Mouse (Mus musculus): ENCODE measurements around the gene Rfc3.
"Not testable (repeated sequence)": the region's sequence is repeated elsewhere in the genome, so short reads cannot be mapped to it uniquely, and the experiment has no call there.

The Rfc3 gene

DNA sequence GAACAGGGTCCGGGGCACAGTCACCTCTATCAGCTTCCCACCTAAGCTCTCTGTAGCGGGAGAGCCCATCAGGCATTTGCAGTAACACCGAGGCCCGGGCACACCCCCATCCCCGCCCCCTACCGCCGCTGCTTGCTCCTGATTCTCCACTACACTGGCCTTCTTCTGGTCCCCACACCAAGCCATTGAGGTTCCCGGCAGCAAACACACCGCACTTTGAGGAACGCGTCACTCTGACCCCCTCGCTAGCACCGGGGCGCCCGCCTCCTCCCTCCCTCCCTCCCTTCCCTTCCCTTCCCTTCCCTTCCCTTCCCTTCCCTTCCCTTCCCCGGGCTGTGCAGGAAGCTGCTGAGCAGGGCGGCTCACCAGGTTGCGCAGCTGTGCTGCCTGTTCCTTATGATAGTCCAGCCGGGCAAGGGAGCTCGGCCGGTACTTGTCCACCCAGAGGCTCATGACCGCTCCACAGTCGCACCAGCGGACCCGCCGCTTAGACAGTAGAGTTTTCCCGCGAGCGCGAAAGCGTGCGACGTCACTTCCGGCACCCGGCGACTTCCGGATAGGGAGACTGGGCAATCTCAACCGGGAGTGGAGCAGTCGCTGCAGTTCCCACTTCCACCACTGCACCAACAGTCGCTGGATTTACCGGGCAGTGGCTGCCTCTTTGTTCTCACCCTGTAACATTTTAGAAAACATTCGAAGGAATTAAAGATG is at the start of gene Rfc3:
Gene Rfc3 (minus strand): TSS at position 543 of the 711 bp plus-strand sequence.
- peak; percentile 96 for DNase-seq

DNA sequence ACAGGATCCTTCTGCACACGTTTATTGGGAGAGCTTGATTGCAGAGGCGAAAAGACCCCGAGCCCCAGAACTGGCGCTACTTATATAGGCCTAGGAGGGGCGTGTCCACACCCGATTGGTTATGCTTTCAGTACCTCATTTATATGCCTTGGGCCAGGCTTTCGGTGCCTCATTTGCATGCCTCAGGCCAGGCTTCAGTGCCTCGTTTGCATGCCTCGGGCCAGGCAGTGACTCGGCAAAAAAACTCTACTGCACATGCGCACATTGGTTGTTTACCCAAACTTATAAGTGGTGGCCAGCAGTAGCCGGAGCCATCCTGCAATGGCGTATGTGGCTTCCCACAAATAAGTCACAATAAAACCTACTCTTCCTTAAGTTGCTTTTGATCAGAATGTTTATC is 42.6 kb upstream of the Rfc3 start:
- not testable (repeated sequence) for DNase-seq

DNA sequence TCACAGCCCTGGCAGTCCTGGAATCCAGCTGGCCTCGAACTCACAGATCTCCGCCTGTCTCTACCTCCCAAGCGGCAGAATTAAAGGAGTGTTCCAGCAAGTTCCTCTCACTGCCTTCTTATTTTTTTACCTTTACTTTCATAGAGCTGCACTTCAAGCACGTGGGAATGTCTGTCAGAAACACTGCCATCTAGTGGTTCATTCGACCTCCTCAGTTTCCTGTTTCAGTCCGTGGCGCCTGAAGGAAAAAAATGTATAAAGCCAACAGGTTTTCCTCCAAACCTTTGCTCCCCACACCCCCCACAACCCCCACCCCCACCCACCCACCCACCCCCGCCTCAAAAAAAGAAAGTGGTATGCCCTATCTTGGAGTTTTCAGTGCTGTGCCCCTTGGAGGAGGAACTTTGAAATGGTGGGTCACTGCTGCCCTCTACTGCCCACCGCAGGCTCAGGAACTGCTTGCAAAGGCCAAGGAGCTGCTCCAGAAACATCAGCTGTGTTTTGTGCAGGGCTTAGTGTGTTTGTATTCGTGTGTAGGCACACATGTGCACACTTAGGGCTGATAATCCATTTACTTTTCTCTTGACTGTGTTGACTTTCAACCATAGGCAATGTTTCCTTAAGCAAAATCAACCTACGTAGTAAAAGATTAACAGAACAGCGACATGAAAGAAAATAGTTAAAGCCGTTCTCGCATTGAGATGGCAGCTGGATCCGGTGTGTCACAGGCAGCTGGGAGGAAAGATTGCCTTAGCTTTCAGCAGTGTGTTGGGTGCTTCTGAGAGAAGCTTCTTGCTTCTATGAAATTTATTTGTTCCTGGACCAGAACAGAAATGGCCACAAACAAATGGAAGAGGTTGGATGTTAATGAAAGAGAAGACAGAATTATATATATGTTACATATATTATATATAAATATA is 35.8 kb upstream of the Rfc3 start:
- DNase-seq, result peak; percentile 85

DNA sequence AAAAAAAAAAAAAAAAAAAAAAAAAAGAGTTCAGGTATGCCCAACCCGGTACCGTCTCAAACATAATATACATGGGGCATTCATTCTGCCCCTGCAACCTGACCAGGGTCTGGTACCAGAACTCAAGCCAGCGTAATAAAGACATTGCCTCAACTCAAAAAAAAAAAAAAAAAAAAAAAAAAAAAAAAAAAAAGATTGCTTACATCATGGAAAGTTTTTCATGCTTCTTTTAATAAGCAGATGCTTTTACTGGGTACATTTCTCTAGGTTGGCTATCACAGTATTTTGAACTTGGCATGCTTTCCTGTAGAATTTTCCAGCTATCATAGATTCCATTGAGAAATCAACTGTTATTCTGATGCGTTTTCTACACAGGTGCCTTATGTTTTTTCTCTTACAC is 11.2 kb upstream of the Rfc3 start:
- DNase-seq, result no peak

DNA sequence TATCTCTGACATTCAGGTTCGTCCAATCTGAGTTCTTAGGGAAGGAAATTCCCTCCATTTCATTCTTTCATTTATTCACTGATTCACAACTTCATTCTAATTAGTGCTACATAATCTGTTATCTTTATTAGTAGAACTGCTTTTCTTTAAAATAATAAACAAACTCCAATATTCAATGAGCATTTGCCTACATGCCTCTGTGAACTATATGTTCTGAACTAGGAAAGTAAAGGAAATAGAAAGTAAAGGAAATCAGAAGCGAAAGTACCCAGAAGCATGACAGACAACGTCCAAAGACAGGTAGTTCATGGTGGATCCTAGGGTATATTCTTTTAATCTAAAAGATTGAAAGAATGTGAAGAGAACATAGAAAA is 356 bp upstream of the Rfc3 start:
- DNase-seq, result no peak

DNA sequence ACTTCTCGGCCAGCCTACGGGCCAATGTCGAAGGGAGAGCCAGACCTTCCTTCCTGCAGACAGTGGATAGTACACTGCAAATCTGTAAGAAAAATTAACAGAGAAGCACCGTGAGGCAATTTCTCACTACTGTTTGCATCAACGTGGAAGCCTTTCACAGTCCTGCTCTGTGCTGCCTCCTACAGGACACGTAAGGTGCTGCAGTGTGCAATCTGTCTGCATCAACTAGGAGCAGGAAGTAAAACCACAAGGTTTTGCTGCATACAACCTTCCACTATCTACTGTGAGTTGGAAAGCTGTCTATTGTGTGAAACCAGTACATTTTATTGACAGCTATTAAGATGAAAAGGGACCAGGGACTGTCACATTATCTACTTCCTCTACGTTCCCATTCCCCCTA is 6.2 kb downstream of the Rfc3 start:
- DNase-seq, result no peak

DNA sequence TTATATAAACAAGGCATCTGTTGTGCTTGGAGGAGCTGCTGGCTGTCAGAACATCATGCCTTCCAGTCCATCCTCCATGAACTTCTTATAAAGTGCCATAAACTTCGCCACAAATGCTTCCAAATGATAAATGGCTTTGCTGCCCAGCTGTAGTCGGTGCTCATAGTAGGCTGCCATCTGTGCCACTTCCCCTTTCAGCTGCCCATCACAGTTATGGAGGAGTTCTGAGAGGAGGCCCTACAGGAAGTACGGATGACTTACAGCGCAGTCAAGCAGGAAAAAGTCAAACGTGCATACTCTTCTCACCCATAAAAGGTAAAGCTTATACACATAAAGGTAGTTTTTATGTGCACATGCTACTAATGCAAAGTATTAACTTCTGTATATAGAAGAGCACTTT is 8.2 kb downstream of the Rfc3 start:
- no peak for DNase-seq

DNA sequence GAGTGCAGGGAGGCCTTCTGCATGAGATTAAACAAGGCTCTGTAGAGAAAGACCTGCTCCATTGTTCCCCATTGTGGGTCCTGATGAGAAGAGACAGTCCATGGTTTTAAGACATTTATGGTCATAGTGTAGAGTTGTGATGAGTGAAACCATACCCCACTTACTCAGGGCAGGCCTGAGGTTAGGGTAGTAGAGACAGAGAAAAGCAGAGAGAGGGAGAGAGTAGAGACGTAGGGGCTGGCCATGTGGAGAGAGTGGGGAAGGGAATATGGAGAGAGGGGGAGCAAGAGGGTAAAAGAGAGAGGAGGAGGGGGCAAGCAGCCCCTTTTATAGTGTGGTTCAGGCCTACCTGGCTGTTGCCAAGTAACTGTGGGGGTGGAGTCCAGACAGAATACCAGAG is 8.9 kb downstream of the Rfc3 start:
- DNase-seq, result no peak

DNA sequence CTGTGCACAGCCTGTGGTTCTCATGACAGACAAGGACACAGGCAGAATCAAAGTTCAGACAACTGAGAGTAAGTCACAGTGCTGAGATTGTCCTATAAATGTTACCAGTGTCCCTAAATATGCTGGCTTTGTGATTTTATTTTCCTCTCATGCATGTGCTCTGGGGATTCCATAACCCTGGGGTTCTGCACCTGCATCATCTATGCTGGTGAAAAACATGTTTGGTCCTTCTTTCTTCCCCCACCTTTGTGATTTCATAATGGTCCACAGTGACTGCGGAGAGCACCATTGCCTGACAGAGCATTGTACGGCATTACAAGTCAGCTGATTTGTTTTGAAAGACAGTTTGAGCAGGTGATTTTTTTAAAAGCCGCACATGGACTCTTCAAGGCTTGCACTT is 45.1 kb downstream of the Rfc3 start, which contains the start of gene Vmn2r18:
Gene Vmn2r18 (minus strand): TSS at position 101 of the 400 bp plus-strand sequence.
- DNase-seq, result no peak

DNA sequence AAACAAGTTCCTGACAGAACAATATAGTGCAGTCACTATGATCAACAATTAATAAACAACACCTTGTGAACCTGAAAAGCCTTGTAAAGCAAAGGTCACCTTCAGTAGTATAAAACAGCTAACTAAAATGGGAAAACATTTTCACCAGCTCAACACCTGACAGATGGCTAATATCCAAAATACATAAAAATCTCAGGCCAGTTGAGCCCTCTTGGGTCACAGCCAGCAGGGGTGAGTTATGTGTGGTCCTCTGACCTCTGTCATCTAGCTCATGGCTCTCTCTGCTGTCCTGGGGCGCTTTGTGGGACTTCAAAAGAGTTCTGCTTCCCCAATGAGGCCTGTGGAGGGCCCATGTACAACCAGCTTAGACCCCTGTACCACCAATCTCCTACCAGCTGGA is 49.3 kb downstream of the Rfc3 start:
- DNase-seq, result no peak

Measured in kidney, adult 18-20 months (tissue).